Mouse (Mus musculus): ENCODE measurements around the gene Lsm4.

- TF ChIP-seq POLR2AphosphoS5 (IDR thresholded peaks at IDR 0.05; ENCODE audit: insufficient replicate concordance, low read depth, low read length): no peak
- TF ChIP-seq CTCF (IDR thresholded peaks at IDR 0.05; ENCODE audit: low read depth, low read length): no peak
- no peak for TF ChIP-seq GATA2 (IDR thresholded peaks at IDR 0.05; ENCODE audit: borderline replicate concordance, low read depth, low read length)
These were observed 43.7 kb downstream of the Lsm4 start for GRCm38 (mm10) chr8:70716521-70717400.
